In the genomic region with DNA sequence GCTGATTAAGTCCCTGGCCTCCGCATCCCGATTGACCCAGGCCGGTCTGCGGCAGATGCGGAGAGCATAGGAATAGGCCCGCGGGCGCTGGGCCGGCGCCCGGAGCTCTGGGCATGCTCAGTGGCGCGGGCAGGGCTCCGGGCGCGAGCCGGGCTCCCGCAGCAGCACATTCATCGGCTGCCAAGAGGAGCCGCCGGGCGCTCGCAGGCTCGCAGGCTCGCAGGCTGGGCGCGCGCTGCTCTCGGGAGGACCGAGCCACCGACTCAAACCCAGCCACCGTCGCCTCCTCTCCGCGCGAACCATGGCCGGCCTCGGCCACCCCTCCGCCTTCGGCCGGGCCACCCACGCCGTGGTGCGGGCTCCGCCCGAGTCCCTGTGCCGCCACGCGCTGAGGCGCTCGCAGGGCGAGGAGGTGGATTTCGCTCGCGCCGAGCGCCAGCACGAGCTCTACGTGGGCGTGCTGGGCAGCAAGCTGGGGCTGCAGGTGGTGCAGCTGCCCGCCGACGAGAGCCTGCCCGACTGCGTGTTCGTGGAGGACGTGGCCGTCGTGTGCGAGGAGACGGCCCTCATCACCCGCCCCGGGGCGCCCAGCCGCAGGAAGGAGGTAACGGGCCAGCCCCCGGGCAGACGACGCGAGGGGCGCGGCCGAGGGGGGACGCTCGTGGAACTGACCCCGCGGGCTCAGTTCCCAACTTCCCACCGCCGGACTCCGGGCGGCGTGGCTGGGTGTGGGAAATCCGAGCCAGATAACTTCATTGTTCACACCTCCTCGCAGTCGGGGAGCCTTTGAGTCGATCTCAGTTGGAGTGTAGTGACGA, we compare ENCODE assay signal across 8 mouse cellular contexts. TPM values are rescaled to one million over a fixed set of nuclear protein-coding genes. Genes with fewer than 3 reads are reported as not detected.
A peak's percentile ranks its signal among the peaks of the same experiment; 100 is the strongest.
DNase-seq lines count a peak whose midpoint lies in the region; ATAC-seq and TF ChIP-seq lines count a peak whose summit lies in the region.

A gene (plus strand): TSS at position 115 of the 818 bp plus-strand sequence.

- ATAC-seq in lung, embryonic 14.5 days (ENCODE audit: insufficient read depth), result peak; percentile 88

- H3K9ac ChIP-seq in lung, embryonic 14.5 days, result peak within 1 kb of the TSS; percentile 75

- under 1% methylated on average over 96 of the region's 97 CpGs for WGBS in lung, embryonic 14.5 days

- H3K4me1 ChIP-seq in lung, embryonic 14.5 days (ENCODE audit: insufficient read depth), result peaks cover 6% of the 10 kb centered on the region

- peak; percentile 84 for DNase-seq in NIH3T3 (ENCODE audit: low read depth)
- peak; percentile 57 for DNase-seq in cerebellum, adult 8-10 months
- peak; percentile 4 to 71 for DNase-seq in frontal cortex, adult 2 months (ENCODE audit: extremely low spot score in 1 of 2, low spot score in 1 of 2)
- peak; percentile 73 for DNase-seq in heart, postnatal 4 days
- peak; percentile 37 for DNase-seq in layer of hippocampus, adult 9-11 months
- DNase-seq in lung, embryonic 14.5 days, result peak; percentile 87
- DNase-seq in retina, embryonic 14.5 days (ENCODE audit: low spot score), result peak; percentile 74
- no peak for DNase-seq in T-cell, adult 2 months (ENCODE audit: low spot score)

- no peaks in the 10 kb centered on the region for H3K9me3 ChIP-seq in lung, embryonic 14.5 days (ENCODE audit: low read depth, low read length)

- H3K27ac ChIP-seq in lung, embryonic 14.5 days (ENCODE audit: low read depth), result peak within 1 kb of the TSS; percentile 42; the same call in 1 of the 2 replicates

- H3K4me3 ChIP-seq in lung, embryonic 14.5 days (ENCODE audit: low read depth, low read length), result peak within 1 kb of the TSS; percentile 59

- peaks cover 17% of the 10 kb centered on the region for H3K27me3 ChIP-seq in lung, embryonic 14.5 days (ENCODE audit: insufficient read depth, low read length)

- H3K36me3 ChIP-seq in lung, embryonic 14.5 days (ENCODE audit: insufficient read depth), result no peaks in the 10 kb centered on the region

- TF ChIP-seq CTCF in lung, embryonic 14.5 days (IDR thresholded peaks at IDR 0.05; ENCODE audit: low read depth), result no peak

- H3K4me2 ChIP-seq in lung, embryonic 14.5 days, result peak within 1 kb of the TSS; percentile 100

RNA-seq across cellular contexts. Expression of the gene that starts here (rescaled TPM):
- polyA plus RNA-seq in frontal cortex, adult 2 months (2012; rRNA removed), result 89.1 and 90.1 TPM in 2 replicates
- 10 to 100 TPM; 15.5 to 15.9 TPM for total RNA-seq in heart, postnatal 4 days (2021)
- 30.1 and 35.1 TPM in 2 replicates for polyA plus RNA-seq in lung, embryonic 14.5 days (2014; fragmentation: Nextera tagmentation; extraction: Ambion mirVana)
